Comparison of ENCODE assay signal across 16 mouse cellular contexts in genomic region chr10:63478946-63479345, GRCm38 (mm10). TPM values are rescaled to one million over a fixed set of nuclear protein-coding genes. Genes with fewer than 3 reads are reported as not detected.
DNase-seq lines count a peak whose midpoint lies in the region; ATAC-seq and TF ChIP-seq lines count a peak whose summit lies in the region.
"Had no signal": no experiment of that assay in that cellular context is flagged by ENCODE, and none has a peak within 500 bp of the region (broad histone marks: within the 10 kb centered on the region; RNA-seq: fewer than 3 reads in every experiment).

No protein-coding gene starts in this region.

- H3K4me2 ChIP-seq in heart, postnatal 0 days (ENCODE audit: low read depth, low read length): no peak overlapping the region
- H3K4me2 ChIP-seq in heart, embryonic 12.5 days: no peak overlapping the region
- no peak overlapping the region for H3K4me2 ChIP-seq in hindbrain, embryonic 13.5 days
- H3K4me2 ChIP-seq: limb, embryonic 12.5 days; lung, embryonic 15.5 days had no signal

- H3K27ac ChIP-seq in heart, postnatal 0 days (ENCODE audit: low read depth): peak overlapping the region; percentile 41; the same call in 1 of the 2 replicates
- H3K27ac ChIP-seq in heart, embryonic 12.5 days (ENCODE audit: poor library complexity, severe bottlenecking): no peak overlapping the region
- no peak overlapping the region for H3K27ac ChIP-seq in left cerebral cortex, adult 2 months
- H3K27ac ChIP-seq in MEL (ENCODE audit: control insufficient read depth, low read depth, low read length): no peak overlapping the region
- no peak overlapping the region for H3K27ac ChIP-seq in hindbrain, embryonic 13.5 days
- H3K27ac ChIP-seq: limb, embryonic 12.5 days; lung, embryonic 15.5 days; midbrain, embryonic 10.5 days had no signal

- no peaks in the 10 kb centered on the region for H3K27me3 ChIP-seq in heart, postnatal 0 days (ENCODE audit: control insufficient read depth, insufficient read depth, low read length)
- H3K27me3 ChIP-seq in heart, embryonic 12.5 days (replicated peaks): no peaks in the 10 kb centered on the region
- H3K27me3 ChIP-seq in MEL (ENCODE audit: control insufficient read depth in 1 of 2, insufficient read depth in 2 of 2, low read length in 2 of 2) (peaks cover 0 to 1% of the 10 kb centered on the region in 2 experiments; a peak in 1 of 4 replicates), Patski (no peaks in the 10 kb centered on the region)
- H3K27me3 ChIP-seq in hindbrain, embryonic 13.5 days: no peaks in the 10 kb centered on the region
- H3K27me3 ChIP-seq: limb, embryonic 12.5 days; lung, embryonic 15.5 days had no signal

- DNase-seq in heart, postnatal 0 days (ENCODE audit: low spot score): peak; percentile 57
- no peak for DNase-seq in left cerebral cortex, adult 2 months (ENCODE audit: extremely low spot score in 1 of 2, low spot score in 2 of 2)
- DNase-seq in left cerebral cortex, postnatal 36 days (ENCODE audit: low spot score in 2 of 2): no peak
- peak; percentile 80 for DNase-seq in MEL (ENCODE audit: low read depth, low spot score)
- no peak for DNase-seq in Patski (ENCODE audit: low read depth, low spot score)
- DNase-seq: cerebellum, adult 18-20 months; kidney, adult 11 months; layer of hippocampus, adult 9-11 months; spleen, adult 18-20 months had no signal

- no peaks in the 10 kb centered on the region for H3K36me3 ChIP-seq in heart, postnatal 0 days (replicated peaks; ENCODE audit: control insufficient read depth, insufficient read depth, low read length)
- 0 out of 2 replicates have a peak, but pooled peaks cover 5% of the 10 kb centered on the region for H3K36me3 ChIP-seq in heart, embryonic 12.5 days
- H3K36me3 ChIP-seq in MEL (ENCODE audit: control insufficient read depth in 1 of 2, insufficient read depth in 2 of 2, low read length in 2 of 2): peaks cover 0 to 4% of the 10 kb centered on the region in 2 experiments; a peak in 2 of 4 replicates
- H3K36me3 ChIP-seq in hindbrain, embryonic 13.5 days: no peaks in the 10 kb centered on the region
- H3K36me3 ChIP-seq: limb, embryonic 12.5 days; lung, embryonic 15.5 days; midbrain, embryonic 10.5 days had no signal

- H3K79me2 ChIP-seq in MEL (ENCODE audit: control insufficient read depth, insufficient read depth, low read length, poor library complexity): no peaks in the 10 kb centered on the region

- no peak overlapping the region for H3K4me3 ChIP-seq in heart, postnatal 0 days (ENCODE audit: low read depth, low read length)
- H3K4me3 ChIP-seq in heart, embryonic 12.5 days: no peak overlapping the region
- no peak overlapping the region for H3K4me3 ChIP-seq in left cerebral cortex, adult 2 months
- H3K4me3 ChIP-seq in MEL (ENCODE audit: control insufficient read depth in 1 of 2, insufficient read depth in 1 of 2, low read depth in 2 of 2, low read length in 2 of 2): peak overlapping the region; percentile 48 to 63
- no peak overlapping the region for H3K4me3 ChIP-seq in hindbrain, embryonic 13.5 days
- H3K4me3 ChIP-seq: limb, embryonic 12.5 days; lung, embryonic 15.5 days; midbrain, embryonic 10.5 days had no signal

- H3K9me3 ChIP-seq in heart, postnatal 0 days (replicated peaks; ENCODE audit: control insufficient read depth, low read length): no peaks in the 10 kb centered on the region
- H3K9me3 ChIP-seq in heart, embryonic 12.5 days (replicated peaks): no peaks in the 10 kb centered on the region
- H3K9me3 ChIP-seq in MEL (replicated peaks; ENCODE audit: insufficient read depth, low read length): no peaks in the 10 kb centered on the region
- H3K9me3 ChIP-seq in hindbrain, embryonic 13.5 days: no peaks in the 10 kb centered on the region
- H3K9me3 ChIP-seq: limb, embryonic 12.5 days; lung, embryonic 15.5 days; midbrain, embryonic 10.5 days had no signal

- WGBS in heart, postnatal 0 days: 18% methylated on average over 2 of the region's 2 CpGs
- WGBS in heart, embryonic 12.5 days: 32% methylated on average over 2 of the region's 2 CpGs
- WGBS in hindbrain, embryonic 13.5 days: 48% methylated on average over 2 of the region's 2 CpGs

- no peak for ATAC-seq in heart, postnatal 0 days (ENCODE audit: insufficient read depth, low read depth)
- no peak for ATAC-seq in heart, embryonic 12.5 days (ENCODE audit: insufficient number of reproducible peaks, low FRiP score)
- no peak for ATAC-seq in Patski
- no peak for ATAC-seq in hindbrain, embryonic 13.5 days (ENCODE audit: low FRiP score)

- no peak for TF ChIP-seq EP300 in heart, postnatal 0 days (IDR thresholded peaks at IDR 0.05; ENCODE audit: low read depth)
- TF ChIP-seq EP300 in MEL (IDR thresholded peaks at IDR 0.05; ENCODE audit: low read depth in 1 of 2, low read length in 2 of 2): 0 out of 4 replicates have a peak, but pooled peaks of 1 of the 2 experiments have one; percentile 52

- TF ChIP-seq POLR2A in MEL (IDR thresholded peaks at IDR 0.05; ENCODE audit: control insufficient read depth in 1 of 2, insufficient read depth in 1 of 2, low read depth in 1 of 2, low read length in 2 of 2, poor library complexity in 1 of 2): no peak

- TF ChIP-seq RAD21 in MEL (IDR thresholded peaks at IDR 0.05; ENCODE audit: low read depth, low read length): peak; percentile 79

- TF ChIP-seq CTCF in heart, postnatal 0 days (IDR thresholded peaks at IDR 0.05; ENCODE audit: low read depth): peak; percentile 56
- peak; percentile 52 for TF ChIP-seq CTCF in left cerebral cortex, adult 2 months (IDR thresholded peaks at IDR 0.05)
- TF ChIP-seq CTCF in MEL (IDR thresholded peaks at IDR 0.05 in 2 of 3, conservative IDR thresholded peaks at IDR 0.05 in 1 of 3; ENCODE audit: control insufficient read depth in 1 of 3, insufficient read depth in 1 of 3, low read depth in 2 of 3, low read length in 3 of 3, poor library complexity in 1 of 3, severe bottlenecking in 1 of 3) (peak in 2 of 3 experiments; percentile 26 to 77; a peak in 3 of 6 replicates), Patski (IDR thresholded peaks at IDR 0.05) (peak; percentile 28)

- intact Hi-C loops in left cerebral cortex, adult 2 months (cut with DNase I): loop anchor here (5.0 kb wide), 1 partner anchor 52 kb away; no protein-coding TSS in a partner anchor
- intact Hi-C loops in left cerebral cortex, postnatal 36 days (cut with DNase I): loop anchor here (5.0 kb wide), 1 partner anchor 57 kb away; the partner anchor contains the start of gene Gm7075

- in situ Hi-C loops in Patski (cut with MboI; ENCODE audit: low pct_unique_long_range_greater_than_20kb): loop anchor here (5.0 kb wide), 1 partner anchor 52 kb away; no protein-coding TSS in a partner anchor

- CTCF ChIA-PET in Patski (lab: Charles Lee): no interaction called here

- H3K4me1 ChIP-seq in heart, postnatal 0 days (ENCODE audit: control insufficient read depth, insufficient read depth): peaks cover 49% of the 10 kb centered on the region
- peaks cover 64% of the 10 kb centered on the region for H3K4me1 ChIP-seq in heart, embryonic 12.5 days (replicated peaks)
- H3K4me1 ChIP-seq in MEL (ENCODE audit: control insufficient read depth in 1 of 2, insufficient read depth in 2 of 2, low read length in 2 of 2): peaks cover 0 to 6% of the 10 kb centered on the region in 2 experiments
- H3K4me1 ChIP-seq in hindbrain, embryonic 13.5 days (replicated peaks): peaks cover 2% of the 10 kb centered on the region; the same call in 1 of the 2 replicates
- H3K4me1 ChIP-seq: limb, embryonic 12.5 days; midbrain, embryonic 10.5 days had no signal

- no peak overlapping the region for H3K9ac ChIP-seq in heart, postnatal 0 days (replicated peaks; ENCODE audit: low read depth, low read length)
- no peak overlapping the region for H3K9ac ChIP-seq in heart, embryonic 12.5 days
- H3K9ac ChIP-seq in MEL (ENCODE audit: control insufficient read depth, low read depth, low read length, poor library complexity, severe bottlenecking): peak overlapping the region; percentile 55
- no peak overlapping the region for H3K9ac ChIP-seq in hindbrain, embryonic 13.5 days
- H3K9ac ChIP-seq: limb, embryonic 12.5 days; lung, embryonic 15.5 days had no signal

- POLR2A ChIA-PET in Patski (lab: Charles Lee): no interaction called here

TF ChIP-seq in MEL, 35 proteins besides CTCF, POLR2A, EP300 and RAD21 (continues in another document):
- TF ChIP-seq MYB (IDR thresholded peaks at IDR 0.05; ENCODE audit: low read depth, low read length) (no peak), MEF2A (IDR thresholded peaks at IDR 0.05; ENCODE audit: extremely low read depth, insufficient replicate concordance, low read depth, low read length, poor library complexity, severe bottlenecking) (no peak), UBTF (IDR thresholded peaks at IDR 0.05; ENCODE audit: borderline replicate concordance, insufficient read depth, low read depth, low read length) (no peak), TCF12 (IDR thresholded peaks at IDR 0.05; ENCODE audit: low read depth, low read length) (no peak), BHLHE40 (IDR thresholded peaks at IDR 0.05; ENCODE audit: borderline replicate concordance, low read depth, low read length) (no peak), MAZ (IDR thresholded peaks at IDR 0.05; ENCODE audit: low read depth, low read length) (no peak), ZKSCAN1 (IDR thresholded peaks at IDR 0.05; ENCODE audit: low read depth, low read length) (no peak), ZMIZ1 (IDR thresholded peaks at IDR 0.05; ENCODE audit: low read depth, low read length) (no peak)

RNA-seq across cellular contexts. Expression of gene Ctnna3, which starts 49.0 kb away (rescaled TPM):
- total RNA-seq in heart, postnatal 0 days (2014; rRNA removed; ENCODE audit: low replicate concordance): 58.4 and 62.6 TPM in 2 replicates
- 18.2 and 18.6 TPM in 2 replicates for polyA plus RNA-seq in heart, postnatal 0 days (2015; fragmentation: Nextera tagmentation; extraction: Ambion mirVana)
- polyA plus RNA-seq in heart, embryonic 12.5 days (2016; fragmentation: Nextera tagmentation; extraction: Ambion mirVana): 24.0 and 27.3 TPM in 2 replicates
- 1 to 10 TPM; 2.1 to 2.2 TPM for total RNA-seq in left cerebral cortex, adult 2 months (2021)
- total RNA-seq in left cerebral cortex, postnatal 36 days (2021): 1 to 10 TPM; 1.8 to 2.7 TPM
- total RNA-seq in MEL (2012; rRNA removed): not detected in 2 replicates
- polyA plus RNA-seq in MEL (2012; ENCODE audit: insufficient read depth in 1 of 2, insufficient read length in 2 of 2, low read depth in 1 of 2, low replicate concordance in 2 of 2, missing spikeins in 1 of 2) (not detected), Patski (2021) (not detected)
- polyA plus RNA-seq in hindbrain, embryonic 13.5 days (2015; fragmentation: Nextera tagmentation; extraction: Ambion mirVana): 1.2 and 1.4 TPM in 2 replicates

RNA-seq across cellular contexts. Expression of gene Gm7075, which starts 57.4 kb away (rescaled TPM):
- not detected in 2 replicates for total RNA-seq in heart, postnatal 0 days (2014; rRNA removed; ENCODE audit: low replicate concordance)
- not detected in 2 replicates for polyA plus RNA-seq in heart, postnatal 0 days (2015; fragmentation: Nextera tagmentation; extraction: Ambion mirVana)
- 0.53 TPM in 1 of 2 replicates, not detected in the other for polyA plus RNA-seq in heart, embryonic 12.5 days (2016; fragmentation: Nextera tagmentation; extraction: Ambion mirVana)
- not detected for total RNA-seq in left cerebral cortex, adult 2 months (2021)
- not detected for total RNA-seq in left cerebral cortex, postnatal 36 days (2021)
- total RNA-seq in MEL (2012; rRNA removed): not detected in 2 replicates
- polyA plus RNA-seq in MEL (2012; ENCODE audit: insufficient read depth in 1 of 2, insufficient read length in 2 of 2, low read depth in 1 of 2, low replicate concordance in 2 of 2, missing spikeins in 1 of 2) (not detected), Patski (2021) (not detected)
- polyA plus RNA-seq in hindbrain, embryonic 13.5 days (2015; fragmentation: Nextera tagmentation; extraction: Ambion mirVana): not detected in 2 replicates
- polyA plus RNA-seq: heart, embryonic 16.5 days; limb, embryonic 12.5 days; midbrain, embryonic 10.5 days; testis, adult 2 months had no signal

Comparison
In these comparisons a context has a peak if more than half of its experiments do, and no peak if none do; other contexts are left out.
1. DNase-seq: peak in heart, postnatal 0 days (single experiment) and MEL (single experiment); none in left cerebral cortex, adult 2 months (0 of 2), left cerebral cortex, postnatal 36 days (0 of 2) and Patski (single experiment).
2. H3K4me3 ChIP-seq: peak in MEL (2 of 2); none in heart, postnatal 0 days (single experiment), heart, embryonic 12.5 days (single experiment), left cerebral cortex, adult 2 months (single experiment) and hindbrain, embryonic 13.5 days (single experiment).
3. Peak in every context shown above with its lines, with median percentiles within 50 percentile points of each other: CTCF ChIP-seq.